Mouse (Mus musculus) erythroblast, embryonic 14.5 days (primary cell): ENCODE data around the gene Plppr1.

Experiments
- GATA1 ChIP-seq: IDR thresholded peaks from 2 replicates; pipeline ENCODE4 v1.6.1; 2012; ENCODE audit warnings: low read length, inconsistent platforms, mixed read lengths
- TAL1 ChIP-seq: IDR thresholded peaks from 3 replicates; pipeline ENCODE4 v1.6.1; 2012; ENCODE audit warnings: low read length, inconsistent platforms, mixed read lengths

GRCm38 (mm10) chr4:49357097-49357496 lies 298.0 kb downstream of the Plppr1 start:
- TF ChIP-seq GATA1 (no peak), TAL1 (no peak)
